Mouse (Mus musculus) heart, adult 18-20 months (tissue): ENCODE results near the gene Rnaset2b. TPM values are rescaled to one million over a fixed set of nuclear protein-coding genes. Genes with fewer than 3 reads are reported as not detected.
"Not testable (repeated sequence)": the region's sequence is repeated elsewhere in the genome, so short reads cannot be mapped to it uniquely, and the experiment has no call there.

Experiments used
- DNase-seq, 2 experiments: peaks; one replicate each; pipeline ENCODE4 v3.0.0; 2021 to 2022; ENCODE audit warnings: mixed read lengths in 1 of 2
- long read RNA-seq, 2 experiments: library from polyadenylated mRNA; stranded (forward); transcript quantifications; one replicate each; pipeline ENCODE4 v2.0.0; 2021
- total RNA-seq, 2 experiments: library from RNA; stranded (reverse); gene quantifications; 2 replicates each; pipeline ENCODE4 v1.2.3; 2021

Rnaset2b gene
- 100 to 1,000 TPM; 187 to 203 TPM for total RNA-seq
- long read RNA-seq, experiment 1, transcript Rnaset2b-201 (9 exons, 1,783 nt): major isoform, 46 of 73 reads
- long read RNA-seq, experiment 1, partial matches to known transcripts: 26 of 73 reads
- long read RNA-seq, experiment 1, other reads (novel, unspliced or antisense): 0 of 73 reads
- long read RNA-seq, experiment 2, transcript Rnaset2b-201 (9 exons, 1,783 nt): major isoform, 24 of 37 reads
- long read RNA-seq, experiment 2, partial matches to known transcripts: 13 of 37 reads
- long read RNA-seq, experiment 2, other reads (novel, unspliced or antisense): 0 of 37 reads

GRCm38 (mm10) chr17:6970334-6970733, at the start of gene Rnaset2b:
TSS of gene Rnaset2b (plus strand) at chr17:6970634.
- DNase-seq: not testable (repeated sequence)

- DNase-seq: not testable (repeated sequence)
Observed at GRCm38 (mm10) chr17:6931625-6932024, 38.8 kb upstream of the Rnaset2b start.

GRCm38 (mm10) chr17:6942560-6942959, 27.9 kb upstream of the Rnaset2b start:
- DNase-seq: not testable (repeated sequence)

- not testable (repeated sequence) for DNase-seq
Observed at GRCm38 (mm10) chr17:6947637-6947983, 22.8 kb upstream of the Rnaset2b start.

- peak; percentile 87 to 90 for DNase-seq
Observed at GRCm38 (mm10) chr17:6947984-6948768, 22.3 kb upstream of the Rnaset2b start, which contains the start of gene Rsph3b. TSS of gene Rsph3b (minus strand) at chr17:6948682.

GRCm38 (mm10) chr17:6948769-6949228, 21.6 kb upstream of the Rnaset2b start:
- not testable (repeated sequence) for DNase-seq

GRCm38 (mm10) chr17:6958881-6959280, 11.6 kb upstream of the Rnaset2b start:
- DNase-seq: peak; percentile 23 to 28

- DNase-seq: not testable (repeated sequence)
Observed at GRCm38 (mm10) chr17:6959543-6960259, 10.7 kb upstream of the Rnaset2b start.

GRCm38 (mm10) chr17:6960349-6960748, 10.1 kb upstream of the Rnaset2b start:
- DNase-seq: not testable (repeated sequence)

- peak; percentile 49 to 60 for DNase-seq
Observed at GRCm38 (mm10) chr17:6960776-6961175, 9.7 kb upstream of the Rnaset2b start, which contains the start of gene Tagap1. TSS of gene Tagap1 (minus strand) at chr17:6961156.

- DNase-seq: peak; percentile 46 to 73
Observed at GRCm38 (mm10) chr17:6961181-6962000, 9.0 kb upstream of the Rnaset2b start.

- DNase-seq: not testable (repeated sequence)
Observed at GRCm38 (mm10) chr17:6962339-6962738, 8.1 kb upstream of the Rnaset2b start.

- not testable (repeated sequence) for DNase-seq
Observed at GRCm38 (mm10) chr17:6962936-6963335, 7.5 kb upstream of the Rnaset2b start.

- DNase-seq: peak in 1 of 2 experiments; percentile 49
Observed at GRCm38 (mm10) chr17:6965364-6965763, 5.1 kb upstream of the Rnaset2b start.

GRCm38 (mm10) chr17:6967673-6968072, 2.8 kb upstream of the Rnaset2b start:
- not testable (repeated sequence) for DNase-seq

- DNase-seq: not testable (repeated sequence)
Observed at GRCm38 (mm10) chr17:6971238-6971637, 804 bp downstream of the Rnaset2b start.

GRCm38 (mm10) chr17:6972836-6973396, 2.5 kb downstream of the Rnaset2b start:
- DNase-seq: not testable (repeated sequence)

- not testable (repeated sequence) for DNase-seq
Observed at GRCm38 (mm10) chr17:6974985-6975384, 4.6 kb downstream of the Rnaset2b start.

GRCm38 (mm10) chr17:6978287-6979248, 8.1 kb downstream of the Rnaset2b start, which contains the start of gene Gm49721:
TSS of gene Gm49721 (plus strand) at chr17:6978904.
- DNase-seq: peak; percentile 79 to 83

- DNase-seq: not testable (repeated sequence)
Observed at GRCm38 (mm10) chr17:6979380-6979779, 8.9 kb downstream of the Rnaset2b start.
